Mouse (Mus musculus) heart, postnatal 0 days (tissue): ENCODE measurements at regions not wholly inside any gene's neighbourhood (a gene's known extent, or its start where the extent isn't known, plus 50 kb on each side); places are given as distances from the start of the nearest gene placed in this dataset.

Source experiments
- ATAC-seq: fragments of 200-750 bp; cut with Nextera tagmentation; 2 replicates; pipeline ENCODE4 v1.8.0; 2017; ENCODE audit warnings: low read depth, moderate number of reproducible peaks, moderate library complexity; ENCODE audit not compliant: insufficient read depth
- DNase-seq: peaks from one replicate; pipeline ENCODE4 v3.0.0-alpha.2; 2016; ENCODE audit warnings: low spot score
- H3K27ac ChIP-seq: fragments of 300-500 bp; sonication (generic); 2 replicates; pipeline ENCODE4 v1.5.1; 2014; ENCODE audit warnings: low read depth, mild to moderate bottlenecking
- H3K27me3 ChIP-seq: fragments of 300-500 bp; sonication (generic); 2 replicates; pipeline ENCODE4 v1.6.1; 2014; ENCODE audit warnings: low read length, mixed read lengths; ENCODE audit not compliant: control insufficient read depth, insufficient read depth
- H3K36me3 ChIP-seq: fragments of 300-500 bp; sonication (generic); replicated peaks from 2 replicates; pipeline ENCODE4 v1.6.1; 2014; ENCODE audit warnings: low read length, mixed read lengths; ENCODE audit not compliant: control insufficient read depth, insufficient read depth
- H3K4me1 ChIP-seq: fragments of 300-500 bp; sonication (generic); 2 replicates; pipeline ENCODE4 v1.6.1; 2014; ENCODE audit warnings: antibody characterized with exemption; ENCODE audit not compliant: control insufficient read depth, insufficient read depth
- H3K4me2 ChIP-seq: fragments of 300-500 bp; sonication (generic); 2 replicates; pipeline ENCODE4 v1.6.1; 2014; ENCODE audit warnings: low read depth, mild to moderate bottlenecking, low read length, moderate library complexity
- H3K4me3 ChIP-seq: fragments of 300-500 bp; sonication (generic); 2 replicates; pipeline ENCODE4 v1.5.1; 2014; ENCODE audit warnings: low read depth, low read length
- H3K9ac ChIP-seq: fragments of 300-500 bp; sonication (generic); replicated peaks from 2 replicates; pipeline ENCODE4 v1.6.1; 2014; ENCODE audit warnings: low read depth, low read length, mixed read lengths
- H3K9me3 ChIP-seq: fragments of 300-500 bp; sonication (generic); replicated peaks from 2 replicates; pipeline ENCODE4 v1.6.1; 2016; ENCODE audit warnings: low read length; ENCODE audit not compliant: control insufficient read depth
- CTCF ChIP-seq: IDR thresholded peaks from 2 replicates; pipeline ENCODE4 v1.5.1; 2016; ENCODE audit warnings: antibody characterized with exemption, control low read depth, low read depth
- EP300 ChIP-seq: IDR thresholded peaks from 2 replicates; pipeline ENCODE4 v1.6.1; 2016; ENCODE audit warnings: antibody characterized with exemption, low read depth
- WGBS: fragments of 180-500 bp; shearing (Covaris S2); extraction: QIAGEN DNeasy Blood & Tissue Kit; methylation state at CpG from one replicate; pipeline ENCODE4 v1.1.7; 2014; 5-methylcytosine and 5-hydroxymethylcytosine counted together

GRCm38 (mm10) chr13:113730062-113730775 is 64.1 kb upstream of the Arl15 start:
- DNase-seq (peak; percentile 39), ATAC-seq (peak; percentile 33; the same call in 1 of the 2 replicates)

GRCm38 (mm10) chr13:113729574-113729973 is 64.7 kb upstream of the Arl15 start:
- H3K27me3 ChIP-seq, result no peaks in the 10 kb centered on the region
- ATAC-seq (no peak), DNase-seq (no peak)
- H3K36me3 ChIP-seq, result no peaks in the 10 kb centered on the region
- H3K27ac ChIP-seq, result peak overlapping the region; percentile 34
- no peaks in the 10 kb centered on the region for H3K9me3 ChIP-seq
- TF ChIP-seq CTCF (no peak), EP300 (no peak)
- H3K9ac ChIP-seq, result no peak overlapping the region
- no peak overlapping the region for H3K4me3 ChIP-seq
- H3K4me2 ChIP-seq, result no peak overlapping the region
- H3K4me1 ChIP-seq, result no peaks in the 10 kb centered on the region
- 44% methylated on average over 1 of the region's 1 CpGs for WGBS

More at GRCm38 (mm10) chr13:113730062-113730775, 64.1 kb upstream of the Arl15 start:
- Histone ChIP-seq H3K4me1 (no peaks in the 10 kb centered on the region), H3K9ac (no peak overlapping the region), H3K4me2 (no peak overlapping the region), H3K9me3 (no peaks in the 10 kb centered on the region), H3K27me3 (no peaks in the 10 kb centered on the region), H3K27ac (peak overlapping the region; percentile 8; the same call in 1 of the 2 replicates), H3K36me3 (no peaks in the 10 kb centered on the region), H3K4me3 (no peak overlapping the region)
- TF ChIP-seq EP300 (no peak), CTCF (no peak)
- 67% methylated on average over 6 of the region's 6 CpGs for WGBS

- no peaks in the 10 kb centered on the region for H3K4me1 ChIP-seq
- H3K4me2 ChIP-seq, result no peak overlapping the region
- WGBS, result 56% methylated on average over 5 of the region's 5 CpGs
- no peak for ATAC-seq
- no peak overlapping the region for H3K9ac ChIP-seq
- H3K27me3 ChIP-seq, result no peaks in the 10 kb centered on the region
- H3K27ac ChIP-seq, result no peak overlapping the region
- H3K9me3 ChIP-seq, result no peaks in the 10 kb centered on the region
- TF ChIP-seq EP300, result no peak
- TF ChIP-seq CTCF, result no peak
- no peak for DNase-seq
- H3K36me3 ChIP-seq, result no peaks in the 10 kb centered on the region
- no peak overlapping the region for H3K4me3 ChIP-seq
Observed at GRCm38 (mm10) chr13:113728111-113728510, 64.6 kb upstream of the Hspb3 start.

GRCm38 (mm10) chr13:113724881-113725837 is 61.7 kb upstream of the Hspb3 start:
- 77% methylated on average over 6 of the region's 6 CpGs for WGBS
- TF ChIP-seq EP300, result no peak
- TF ChIP-seq CTCF, result no peak
- no peak for DNase-seq

GRCm38 (mm10) chr13:113715231-113715630 is 51.8 kb upstream of the Hspb3 start:
- Histone ChIP-seq H3K4me1 (no peaks in the 10 kb centered on the region), H3K27me3 (no peaks in the 10 kb centered on the region), H3K9me3 (no peaks in the 10 kb centered on the region), H3K36me3 (no peaks in the 10 kb centered on the region), H3K4me3 (no peak overlapping the region), H3K27ac (no peak overlapping the region), H3K9ac (no peak overlapping the region), H3K4me2 (no peak overlapping the region)
- DNase-seq (no peak), ATAC-seq (no peak)
- TF ChIP-seq CTCF (no peak), EP300 (no peak)
- WGBS, result 79% methylated on average over 4 of the region's 4 CpGs

More at GRCm38 (mm10) chr13:113724881-113725837, 61.7 kb upstream of the Hspb3 start:
- no peaks in the 10 kb centered on the region for H3K4me1 ChIP-seq
- H3K9ac ChIP-seq, result no peak overlapping the region
- ATAC-seq, result no peak
- no peak overlapping the region for H3K4me2 ChIP-seq
- no peaks in the 10 kb centered on the region for H3K27me3 ChIP-seq
- H3K4me3 ChIP-seq, result no peak overlapping the region
- no peaks in the 10 kb centered on the region for H3K36me3 ChIP-seq
- H3K27ac ChIP-seq, result no peak overlapping the region
- H3K9me3 ChIP-seq, result no peaks in the 10 kb centered on the region
